Mouse (Mus musculus) spleen, embryonic (tissue): Measurements from ENCODE around the gene Abcb9.

Experiments used
- CTCF ChIA-PET: fragments of 350-600 bp; sonication (Branson Sonifier 250); formaldehyde crosslinking; loops from one replicate; lab custom pipeline; 2022; lab: Charles Lee

The Abcb9 gene

DNA sequence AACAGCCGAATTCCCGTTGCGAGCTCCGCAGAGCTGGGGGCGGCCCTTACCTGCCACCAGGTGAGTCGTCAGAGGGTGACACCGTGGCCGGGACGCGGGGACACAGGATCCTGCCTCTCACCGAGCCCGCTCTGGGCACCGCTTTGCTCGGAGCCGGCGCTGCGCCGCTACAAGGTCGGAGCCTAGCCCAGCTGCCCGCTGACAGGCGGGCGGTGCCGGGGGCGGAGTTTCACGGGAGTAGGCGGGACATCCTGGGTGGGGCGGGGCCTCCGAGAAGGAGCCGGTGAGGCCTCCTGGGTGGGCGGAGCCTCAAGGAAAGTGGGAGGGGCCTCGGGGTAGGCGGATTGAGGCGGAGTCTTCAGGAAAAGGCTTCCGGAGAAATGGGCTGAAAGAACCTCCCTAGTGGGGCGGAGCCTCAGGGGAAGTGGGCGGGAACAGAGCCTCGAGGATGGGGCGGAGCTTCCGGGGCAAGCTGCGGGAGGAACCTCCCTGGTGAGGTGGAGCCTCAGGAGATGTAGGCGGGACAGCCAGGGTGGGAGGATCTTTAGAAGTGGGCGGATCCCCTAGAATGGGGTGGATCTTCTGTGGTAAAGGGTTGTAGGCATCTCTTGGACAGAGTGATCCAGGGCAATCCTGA is at the start of gene Abcb9:
TSS of gene Abcb9 (minus strand) at position 203 of the 637 bp plus-strand sequence.
- CTCF ChIA-PET = interaction anchor here (0.6 to 1.1 kb wide), 3 partner anchors 15 to 208 kb away, joined by 3 to 7 read pairs (median 5); no protein-coding TSS in a partner anchor

DNA sequence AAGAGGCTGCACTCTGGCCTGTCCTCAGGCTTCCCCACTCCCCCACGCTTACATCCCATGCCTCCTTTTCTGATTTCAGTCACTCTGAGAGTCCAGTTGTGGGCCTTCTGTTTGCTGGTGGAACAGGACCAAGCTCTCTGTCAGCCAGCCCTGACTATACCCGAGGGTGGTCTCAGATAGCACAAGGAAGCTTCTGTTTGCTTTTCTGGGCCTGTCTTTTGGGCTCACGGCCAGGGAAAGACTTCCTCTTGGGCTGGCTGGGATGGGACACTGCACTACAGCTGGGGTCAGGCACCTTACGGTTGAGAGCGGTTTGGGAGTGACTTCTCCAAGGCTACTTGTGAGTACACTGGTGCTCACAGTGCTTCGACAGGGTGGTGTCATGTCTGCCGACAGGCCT is 42.5 kb upstream of the Abcb9 start:
- CTCF ChIA-PET = no interaction called here

DNA sequence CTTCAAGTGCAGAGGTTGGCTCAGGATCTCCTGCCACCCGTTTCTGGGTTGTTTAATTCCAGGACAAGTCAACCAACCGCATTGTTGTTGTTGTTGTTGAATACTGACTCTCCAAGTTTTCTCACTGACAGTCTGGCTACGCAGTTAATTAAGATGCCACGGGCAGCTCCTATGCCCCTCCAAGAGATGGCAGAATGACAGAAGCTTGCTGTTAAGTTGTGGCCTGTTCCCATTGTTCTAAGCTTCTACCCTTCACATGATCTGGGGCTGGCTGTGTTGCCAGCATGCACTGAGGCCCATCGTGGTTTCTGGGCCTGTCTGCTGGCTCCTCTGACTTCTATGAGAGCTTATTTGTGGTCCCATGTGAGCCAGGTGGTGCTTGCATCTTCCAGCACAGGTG is 38.7 kb upstream of the Abcb9 start:
- CTCF ChIA-PET = interaction anchor here (0.5 kb wide), 1 partner anchor 32 kb away, joined by 3 read pairs; no protein-coding TSS in a partner anchor

DNA sequence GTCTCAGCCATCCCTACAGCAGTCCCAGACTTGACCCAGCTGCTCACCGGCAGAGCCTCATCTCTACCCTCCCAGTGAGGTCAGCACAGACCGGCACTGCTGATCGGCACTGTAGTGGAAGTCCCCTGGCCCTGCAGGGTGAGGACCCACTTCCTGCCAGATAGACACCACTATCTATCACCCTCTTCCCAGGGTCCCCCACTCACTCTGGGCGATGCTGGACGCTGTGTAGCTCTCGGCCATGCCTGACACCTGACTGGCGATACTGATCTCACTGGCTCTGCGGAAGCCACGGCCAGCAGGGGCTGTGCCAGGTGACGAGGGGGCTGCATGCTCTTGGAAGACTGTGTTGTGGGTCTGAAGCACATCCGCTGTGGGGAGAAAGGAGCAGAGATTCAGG is 29.5 kb upstream of the Abcb9 start:
- CTCF ChIA-PET = no interaction called here

DNA sequence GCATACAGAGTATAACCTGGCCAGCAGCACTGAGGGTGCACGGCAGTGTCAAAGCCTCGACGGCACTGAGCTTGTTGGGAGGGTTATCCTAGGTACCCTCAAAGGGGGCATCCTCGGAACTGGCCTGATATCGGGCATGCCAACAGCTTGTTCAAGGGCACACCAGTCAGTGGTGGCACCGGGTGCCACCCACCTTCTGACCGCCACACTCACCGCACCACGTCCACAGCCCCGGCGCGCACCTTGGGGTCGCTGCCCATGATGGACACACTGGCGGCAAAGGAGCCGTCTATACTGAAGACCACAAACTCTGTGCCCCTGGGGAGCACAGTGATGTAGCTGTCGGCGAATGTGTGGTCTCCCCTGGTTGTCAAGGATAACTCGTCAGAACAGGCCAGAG is 26.8 kb upstream of the Abcb9 start:
- CTCF ChIA-PET = interaction anchor here (0.6 kb wide), 1 partner anchor 23 kb away, joined by 5 read pairs; no protein-coding TSS in a partner anchor

DNA sequence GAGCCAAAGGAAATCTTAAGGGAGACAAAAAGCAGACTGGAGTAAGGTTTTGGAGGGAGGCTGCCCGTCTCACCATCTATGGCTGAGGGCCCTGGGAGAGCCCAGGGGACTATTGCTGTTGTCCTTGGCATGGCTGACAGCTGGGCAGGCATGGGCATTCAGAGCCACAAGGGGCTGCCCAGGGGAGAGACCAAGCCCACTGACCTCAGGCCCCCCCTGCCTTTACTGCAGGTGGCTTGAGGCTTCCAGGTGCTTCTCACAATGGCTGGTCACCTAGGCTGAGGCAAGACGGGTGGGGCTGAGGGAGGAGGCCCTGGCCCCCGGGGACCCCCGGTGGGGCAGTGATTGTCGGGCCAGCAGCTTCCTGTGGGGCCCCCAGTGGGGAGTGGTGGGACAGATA is 23.6 kb upstream of the Abcb9 start:
- CTCF ChIA-PET = interaction anchor here (0.5 kb wide), 1 partner anchor 26 kb away, joined by 3 read pairs; no protein-coding TSS in a partner anchor

DNA sequence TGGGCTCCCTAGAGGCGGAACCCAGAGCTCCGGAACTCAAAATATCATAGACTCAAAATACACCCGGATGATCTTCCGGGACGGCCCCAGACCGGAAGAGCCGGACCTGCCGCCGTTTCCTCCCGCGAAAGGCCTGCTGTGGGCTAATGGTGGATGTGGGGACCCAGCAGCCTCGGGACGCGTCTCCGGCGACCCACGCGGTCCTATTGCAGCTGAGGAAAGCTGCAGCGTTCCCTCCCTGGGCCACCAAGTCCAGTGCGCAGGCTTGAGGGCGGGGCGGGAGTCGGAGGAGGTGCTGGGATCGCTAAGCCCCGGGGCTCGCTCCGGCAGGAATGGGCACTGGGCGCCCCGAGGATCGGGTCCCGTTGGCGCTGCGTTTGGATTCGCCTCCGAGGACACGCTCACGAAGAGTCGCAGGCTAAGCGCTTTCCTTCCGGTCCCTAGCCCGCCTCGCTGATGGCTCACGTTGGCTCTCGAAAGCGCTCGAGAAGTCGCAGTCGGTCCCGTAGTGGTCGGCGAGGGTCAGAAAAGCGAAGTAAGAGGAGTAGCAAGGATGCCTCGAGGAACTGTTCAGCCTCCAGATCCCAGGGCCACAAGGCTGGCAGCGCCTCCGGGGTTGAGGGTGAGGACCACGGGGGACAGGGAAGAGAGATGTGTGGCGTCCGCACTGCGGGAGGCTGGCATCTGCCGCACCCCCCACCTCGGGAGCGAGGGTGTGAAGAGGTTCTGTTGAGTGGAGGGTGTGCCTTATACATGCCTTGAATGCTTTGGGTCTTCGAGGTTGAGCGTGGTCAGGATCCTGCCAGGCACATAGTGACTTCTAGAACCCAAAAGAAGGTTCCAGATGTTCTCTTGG is 20.6 kb upstream of the Abcb9 start, which contains the start of gene Arl6ip4:
TSS of gene Arl6ip4 (plus strand) at position 100 of the 856 bp plus-strand sequence.
- CTCF ChIA-PET = no interaction called here

DNA sequence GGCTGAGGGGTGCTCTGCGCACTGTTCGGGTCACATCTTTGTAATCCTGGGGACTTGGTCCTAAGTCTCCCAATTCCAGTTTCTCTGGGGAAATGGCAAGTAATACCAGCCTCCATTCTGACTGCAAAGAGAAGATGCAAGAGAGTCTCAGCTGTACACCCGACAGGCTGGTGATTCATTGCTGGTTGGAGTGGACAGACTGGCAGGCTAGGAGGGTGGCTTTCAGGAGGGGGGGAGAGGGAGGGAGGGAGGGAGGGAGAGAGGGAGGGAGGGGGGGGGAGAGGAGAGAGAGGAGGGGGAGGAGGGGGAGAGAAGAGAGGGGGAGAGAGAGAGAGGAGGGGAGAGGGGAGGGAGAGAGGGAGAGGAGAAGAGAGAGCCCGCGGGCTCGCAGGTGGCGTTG is 19.9 kb upstream of the Abcb9 start:
- CTCF ChIA-PET = no interaction called here

DNA sequence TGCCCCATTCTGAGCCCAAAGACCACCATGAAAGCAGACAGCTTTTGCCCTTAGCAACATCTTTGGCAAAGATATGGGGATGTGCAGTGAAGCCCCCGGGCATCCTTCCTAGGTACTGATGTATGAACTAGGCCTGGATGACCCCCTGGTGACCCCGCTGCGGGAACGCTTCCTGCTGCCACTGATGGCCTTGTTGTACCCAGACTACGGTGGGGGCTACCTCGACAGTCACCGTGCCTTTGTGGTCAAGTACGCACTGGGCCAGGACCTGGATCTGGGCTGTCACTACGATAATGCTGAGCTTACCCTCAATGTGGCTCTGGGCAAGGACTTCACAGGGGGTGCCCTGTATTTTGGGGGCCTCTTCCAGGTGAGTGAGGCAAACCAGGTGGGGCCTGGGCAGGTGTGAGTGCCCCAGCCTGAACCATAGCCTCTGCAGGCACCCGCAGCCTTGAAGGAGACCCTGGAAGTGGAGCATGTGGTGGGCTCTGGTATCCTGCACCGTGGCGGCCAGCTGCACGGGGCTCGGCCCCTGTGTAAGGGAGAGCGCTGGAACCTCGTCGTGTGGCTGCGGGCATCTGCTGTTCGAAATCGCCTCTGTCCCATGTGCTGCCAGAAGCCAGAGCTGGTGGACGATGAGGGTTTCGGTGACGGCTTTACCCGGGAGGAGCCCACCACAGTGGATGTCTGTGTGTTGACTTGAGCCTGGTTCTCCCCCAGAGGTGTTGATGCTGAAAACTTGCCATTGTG is 18.9 kb upstream of the Abcb9 start:
- CTCF ChIA-PET = no interaction called here

DNA sequence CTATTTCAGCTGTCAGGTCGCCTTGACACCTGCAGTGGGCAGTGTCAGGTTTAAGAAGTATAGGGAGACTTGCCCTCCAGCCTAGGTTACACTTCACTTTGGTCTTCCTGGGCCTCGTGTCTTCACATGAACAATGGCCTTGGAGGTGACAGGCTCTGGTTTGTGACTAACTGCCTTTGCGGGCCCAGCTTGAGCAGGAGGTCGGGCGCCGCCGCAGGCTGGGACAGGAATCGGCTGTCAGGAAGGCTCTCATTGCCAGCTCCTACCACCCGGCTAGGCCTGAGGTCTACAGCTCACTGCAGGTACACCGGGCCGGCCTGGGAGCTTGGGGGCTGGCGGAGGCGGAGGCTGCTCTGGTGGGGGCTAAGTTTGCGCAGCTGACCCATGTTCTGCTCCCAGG is 17.4 kb upstream of the Abcb9 start:
- CTCF ChIA-PET = interaction anchor here (0.6 kb wide), 1 partner anchor 334 kb away, joined by 3 read pairs; no protein-coding TSS in a partner anchor

DNA sequence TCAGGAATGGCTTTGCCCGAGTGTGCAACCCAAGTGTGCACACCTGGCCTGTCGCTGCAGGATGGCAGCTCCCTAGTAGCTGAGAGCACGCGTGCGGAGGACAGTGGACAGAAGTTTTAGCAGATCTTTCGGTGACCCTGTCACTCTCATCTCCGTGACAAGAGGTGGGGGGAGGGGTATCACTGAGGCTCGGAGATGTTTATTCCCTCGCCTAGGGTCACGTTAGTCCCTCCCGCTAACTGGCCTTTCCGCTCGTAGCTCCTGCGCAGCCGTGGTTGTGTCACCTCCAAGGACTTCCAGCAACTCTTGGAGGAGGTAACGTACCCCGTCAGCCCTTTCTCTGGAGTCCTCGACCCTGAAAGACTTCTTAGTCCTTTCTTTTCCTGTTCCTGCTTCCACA is 16.9 kb upstream of the Abcb9 start:
- CTCF ChIA-PET = interaction anchor here (0.6 kb wide), 3 partner anchors 302 to 334 kb away, joined by 3 to 10 read pairs (median 3); no protein-coding TSS in a partner anchor

DNA sequence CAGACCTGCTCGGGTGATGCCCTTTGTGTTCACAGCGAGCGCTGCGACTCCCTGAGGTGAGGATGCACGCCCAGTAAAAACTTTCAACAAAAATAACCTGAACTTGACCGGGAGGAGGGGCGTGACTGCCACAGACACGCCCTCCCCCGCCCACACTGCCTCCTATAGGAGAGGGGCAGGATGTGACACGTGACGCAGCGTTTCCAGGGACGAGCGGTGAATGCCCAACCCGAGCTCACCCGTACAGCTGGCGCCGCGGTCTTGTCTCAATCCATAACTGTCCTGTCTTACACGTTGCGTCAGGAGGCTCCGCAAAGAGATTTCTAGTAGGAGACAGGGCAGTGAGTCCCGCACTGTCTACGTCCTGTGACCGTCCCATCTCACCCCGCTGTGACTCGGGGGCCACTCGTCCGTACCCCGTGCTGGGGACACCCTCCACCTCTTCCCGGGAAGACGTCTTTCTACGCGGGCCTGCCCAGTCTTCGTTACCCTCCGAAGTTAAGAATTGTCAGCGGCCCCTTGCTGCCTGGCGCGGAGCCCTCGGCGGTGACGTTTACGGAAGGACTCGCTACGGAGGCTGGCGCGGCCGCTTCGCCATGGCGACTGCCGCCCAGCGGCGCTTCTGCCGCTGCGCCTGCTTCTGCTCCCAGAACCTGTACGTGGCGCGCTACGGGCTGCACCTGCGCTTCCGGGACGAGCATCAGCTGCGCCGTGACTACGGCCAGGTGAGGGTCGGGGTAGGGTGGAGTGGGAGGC is 16.3 kb upstream of the Abcb9 start, which contains the start of gene Ogfod2:
TSS of gene Ogfod2 (plus strand) at position 556 of the 756 bp plus-strand sequence.
- CTCF ChIA-PET = interaction anchor here (0.6 to 1.4 kb wide), 4 partner anchors 16 to 332 kb away, joined by 3 to 10 read pairs (median 3); partner anchors contain the start of gene Abcb9

DNA sequence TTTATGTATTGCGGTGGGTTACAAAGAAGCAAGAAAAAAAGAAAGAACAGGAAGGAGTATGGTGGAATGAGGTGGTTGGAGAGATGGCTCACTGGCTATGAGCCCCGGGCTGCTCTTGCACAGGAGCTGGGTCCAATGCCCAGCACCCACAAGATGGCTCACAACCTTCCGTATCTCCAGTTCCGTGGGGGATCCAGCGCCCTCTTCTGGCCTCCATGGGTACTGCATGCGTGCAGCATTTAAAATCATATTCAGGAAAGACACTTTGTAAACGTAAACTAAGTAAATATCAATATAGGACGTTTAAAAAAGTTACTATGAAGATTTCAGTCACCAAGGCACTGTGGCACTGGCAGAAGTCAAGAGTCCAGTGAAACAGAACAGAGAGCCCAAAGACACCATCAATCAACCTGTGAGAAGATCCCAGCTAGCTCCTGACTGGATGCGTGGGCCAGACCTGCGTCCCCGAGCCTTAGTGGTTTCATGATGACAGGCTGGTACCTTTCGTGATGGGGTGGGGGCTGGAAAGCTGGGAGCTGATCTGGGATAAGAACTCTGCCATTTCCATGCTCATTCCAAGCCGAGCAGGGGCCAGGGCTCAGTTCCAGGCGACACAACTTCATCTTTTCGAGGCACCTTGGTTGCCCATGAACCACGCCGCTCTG is 15.6 kb upstream of the Abcb9 start:
- CTCF ChIA-PET = interaction anchor here (0.6 to 1.4 kb wide), 3 partner anchors 15 to 97 kb away, joined by 3 to 5 read pairs (median 3); partner anchors contain the start of gene Abcb9

DNA sequence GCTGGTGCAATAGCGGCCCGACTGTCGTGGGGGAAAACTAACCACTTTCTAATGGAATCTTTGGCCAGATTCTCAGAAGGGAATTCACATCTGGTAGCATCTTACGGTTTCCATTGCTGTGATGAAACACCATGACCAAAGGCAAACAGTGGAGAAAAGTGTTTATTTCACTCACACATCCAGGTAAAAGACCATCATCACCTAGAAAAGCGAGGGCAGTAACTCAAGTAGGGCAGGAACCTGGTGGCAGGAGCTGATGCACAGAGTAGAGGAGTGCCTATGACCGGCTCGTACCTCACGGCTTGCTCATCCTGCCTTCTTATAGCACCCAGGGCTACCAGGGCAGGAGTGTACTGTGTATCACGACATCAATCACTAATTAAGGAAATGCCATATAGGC is 8.0 kb upstream of the Abcb9 start:
- CTCF ChIA-PET = no interaction called here

DNA sequence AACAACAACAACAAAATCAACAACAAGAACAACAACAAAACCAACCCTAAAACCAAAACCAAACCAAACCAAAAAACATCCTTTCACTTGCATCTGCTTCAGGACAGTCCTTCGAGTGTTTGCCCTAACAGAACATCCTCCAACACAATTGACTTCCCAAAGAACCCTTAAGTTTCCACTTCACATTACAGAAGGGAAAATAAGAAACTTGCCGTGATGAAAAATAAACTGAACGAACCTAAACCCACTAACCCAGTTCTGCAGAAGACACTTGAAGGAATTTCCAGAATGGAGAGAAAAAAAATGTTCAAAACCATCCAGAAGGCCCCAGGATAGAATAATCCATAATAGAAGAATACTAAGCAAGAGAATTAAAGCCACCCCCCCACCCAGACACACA is 7.4 kb upstream of the Abcb9 start:
- CTCF ChIA-PET = no interaction called here

DNA sequence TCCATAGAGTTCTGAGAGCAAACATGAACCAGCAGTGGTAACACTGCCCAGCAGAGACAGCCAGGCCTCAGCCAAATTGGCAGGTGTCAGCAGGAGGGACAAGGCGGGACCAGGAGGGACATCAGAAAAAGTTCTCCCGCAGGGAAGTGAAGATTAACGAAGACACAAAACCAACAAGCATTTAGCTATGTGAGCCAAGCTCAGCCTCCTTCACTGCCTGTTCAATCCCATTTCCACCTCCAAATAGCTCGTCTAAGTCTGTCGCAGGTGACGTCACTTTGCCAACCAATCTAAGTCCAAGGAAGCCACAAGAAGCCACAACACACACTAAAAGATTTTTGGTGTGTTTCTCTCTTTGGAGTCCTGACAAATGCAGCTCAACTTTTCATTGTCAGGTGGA is 6.7 kb upstream of the Abcb9 start:
- CTCF ChIA-PET = no interaction called here

DNA sequence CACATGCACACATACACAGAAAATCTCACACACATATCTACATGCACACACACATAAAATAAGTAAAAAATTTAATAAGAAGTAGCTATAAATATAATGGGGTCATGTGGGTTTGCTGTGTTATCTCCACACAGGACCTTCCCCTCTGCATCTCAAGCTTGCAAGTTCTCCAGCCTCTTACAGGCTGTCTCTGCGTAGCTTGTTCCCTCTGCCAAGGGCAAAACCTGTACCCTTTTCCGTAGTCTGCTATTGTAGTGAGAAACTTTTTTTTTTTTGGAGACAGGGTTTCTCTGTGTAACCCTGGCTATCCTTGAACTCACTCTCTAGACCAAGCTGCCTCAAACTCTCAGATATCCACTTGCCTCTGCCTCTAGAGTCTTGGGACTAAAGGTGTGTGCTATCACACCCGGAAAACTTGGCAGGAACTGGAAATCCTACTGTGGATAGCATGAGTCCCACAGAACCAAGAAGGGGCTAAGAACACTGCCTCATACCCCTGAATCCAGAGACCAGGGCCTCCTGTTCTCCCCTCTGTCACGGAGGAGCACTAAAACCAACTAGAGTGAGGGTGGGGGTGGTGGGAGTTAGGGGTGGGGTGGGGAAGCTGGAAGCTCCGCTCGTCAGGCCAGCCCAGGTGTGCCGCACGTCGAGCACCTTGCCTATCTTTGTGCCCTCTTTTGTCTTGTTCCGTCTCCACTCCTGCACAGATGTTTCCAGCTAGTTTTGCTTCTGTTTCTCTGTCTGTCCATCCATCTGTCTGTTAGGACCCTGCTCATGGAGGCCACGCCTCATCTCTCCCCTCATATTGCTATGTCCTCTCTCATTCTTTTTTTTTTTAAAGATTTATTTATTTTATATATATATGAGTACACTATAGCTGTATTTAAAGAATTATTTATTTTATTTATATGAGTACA is 4.8 kb upstream of the Abcb9 start:
- CTCF ChIA-PET = no interaction called here

DNA sequence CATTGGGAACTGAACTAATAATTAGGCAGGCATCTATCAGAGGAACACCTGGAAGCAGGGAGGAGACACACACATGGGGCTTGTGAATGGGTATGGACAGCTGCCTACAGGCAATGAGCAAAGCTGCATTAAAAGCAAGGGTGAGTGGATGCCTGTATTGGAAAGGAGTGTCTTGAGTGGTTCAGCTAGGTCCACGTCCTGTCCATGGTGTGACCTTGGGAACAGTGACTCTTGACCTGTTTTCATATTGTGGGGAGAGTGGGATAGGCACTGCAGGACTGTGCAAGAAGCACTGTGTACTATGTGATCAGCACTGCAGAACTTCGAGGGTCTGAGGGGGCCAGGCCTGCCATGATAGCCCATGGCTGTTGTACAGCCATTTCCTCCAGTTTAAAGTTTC is 3.3 kb upstream of the Abcb9 start:
- CTCF ChIA-PET = interaction anchor here (0.6 kb wide), 1 partner anchor 23 kb away, joined by 5 read pairs; no protein-coding TSS in a partner anchor

DNA sequence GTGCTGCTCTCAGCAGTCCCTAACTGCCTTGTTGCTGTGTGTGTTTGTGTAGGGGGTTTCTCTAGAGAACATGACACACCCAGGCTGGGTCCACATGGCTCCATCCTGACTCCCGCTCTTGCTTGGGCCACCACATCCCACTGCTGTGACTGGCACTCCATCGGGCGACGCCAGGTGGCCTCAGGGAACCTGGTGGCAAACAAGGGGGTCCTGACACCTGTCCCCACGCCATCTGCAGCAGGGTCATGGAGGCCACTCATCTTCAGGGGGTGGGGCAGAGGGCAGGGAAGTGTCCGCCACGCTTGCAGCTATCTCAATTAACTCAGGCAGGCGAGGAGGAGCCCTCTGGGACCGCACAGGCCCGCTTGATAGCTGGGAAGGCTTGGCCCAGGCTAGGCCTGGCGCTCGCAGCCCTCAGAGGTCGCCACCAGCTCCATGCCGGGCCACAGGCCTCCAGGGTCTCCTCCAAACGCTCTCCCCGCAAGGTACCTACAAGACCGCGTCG is 469 bp downstream of the Abcb9 start:
- CTCF ChIA-PET = interaction anchor here (1.1 kb wide), 1 partner anchor 16 kb away, joined by 3 read pairs; no protein-coding TSS in a partner anchor
